Mouse (Mus musculus) ZHBTc4 (cell line): ENCODE data around the gene Vmn1r52.
"Not testable (repeated sequence)": the region's sequence is repeated elsewhere in the genome, so short reads cannot be mapped to it uniquely, and the experiment has no call there.

ENCODE experiments used
- DNase-seq: peaks from one replicate; pipeline ENCODE4 v3.0.0-alpha.2; 2011; ENCODE audit warnings: low read depth, low spot score

Gene Vmn1r52

DNA sequence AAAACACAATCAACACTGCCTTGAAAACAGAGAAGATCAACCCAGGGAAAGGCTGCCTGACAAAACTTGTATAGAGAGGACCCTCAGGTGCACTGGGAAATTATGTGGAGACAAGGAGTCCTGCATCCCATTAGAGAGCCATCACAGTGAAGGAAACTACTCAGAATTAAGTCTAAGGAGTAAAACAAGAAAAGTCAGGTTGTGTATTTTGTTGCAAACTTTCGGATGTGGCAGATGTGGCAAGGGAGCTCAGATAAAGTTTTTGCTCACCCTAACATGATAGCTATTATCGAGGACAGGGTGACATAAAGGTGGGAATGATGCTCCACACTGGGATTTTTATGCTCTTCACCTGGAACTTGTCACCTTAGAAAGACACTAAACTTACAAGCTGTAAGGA lies at the start of gene Vmn1r52:
Gene Vmn1r52, plus strand, starts transcription at position 301 of the 400 bp plus-strand sequence.
- no peak for DNase-seq

DNA sequence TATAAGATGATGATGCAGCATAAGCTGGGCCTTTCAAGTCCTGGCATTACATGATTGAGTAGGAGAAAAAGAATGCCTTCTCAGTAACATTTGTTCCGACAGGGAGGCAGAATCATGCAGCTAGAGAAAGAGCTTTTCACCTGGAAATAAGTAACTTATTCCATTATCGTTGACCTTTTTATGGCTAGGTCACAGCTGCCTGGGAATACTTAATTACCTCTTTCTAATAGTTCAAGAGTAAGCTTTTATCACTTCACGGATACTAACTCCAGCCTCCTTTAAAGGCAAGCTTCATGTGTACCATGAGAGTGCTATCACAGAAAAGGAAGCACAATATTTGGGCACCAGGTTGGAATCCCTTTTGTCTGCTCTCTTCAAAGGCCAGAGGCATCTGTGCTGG lies 14.5 kb upstream of the Vmn1r52 start:
- DNase-seq = no peak

DNA sequence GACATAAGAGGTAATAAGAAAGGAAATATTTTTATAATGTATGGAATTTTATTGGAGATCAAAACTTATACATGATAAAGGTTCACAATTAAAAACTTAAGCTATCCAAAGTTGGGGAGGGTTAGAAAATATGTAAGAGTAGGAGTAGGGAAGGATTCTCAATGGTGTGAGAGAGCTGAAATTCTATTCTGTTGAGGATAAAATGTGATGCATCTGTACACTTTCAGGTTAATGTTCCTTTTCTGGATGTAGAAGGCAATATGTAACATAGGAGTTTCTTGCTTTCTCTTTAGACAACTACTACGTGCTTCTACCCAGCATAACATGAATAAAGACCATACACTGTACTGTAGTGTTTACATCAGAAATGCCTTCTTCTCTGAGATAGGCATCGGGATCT lies 27.9 kb downstream of the Vmn1r52 start, which contains the start of gene V1ra8:
Gene V1ra8, plus strand, starts transcription at position 301 of the 400 bp plus-strand sequence.
- not testable (repeated sequence) for DNase-seq

DNA sequence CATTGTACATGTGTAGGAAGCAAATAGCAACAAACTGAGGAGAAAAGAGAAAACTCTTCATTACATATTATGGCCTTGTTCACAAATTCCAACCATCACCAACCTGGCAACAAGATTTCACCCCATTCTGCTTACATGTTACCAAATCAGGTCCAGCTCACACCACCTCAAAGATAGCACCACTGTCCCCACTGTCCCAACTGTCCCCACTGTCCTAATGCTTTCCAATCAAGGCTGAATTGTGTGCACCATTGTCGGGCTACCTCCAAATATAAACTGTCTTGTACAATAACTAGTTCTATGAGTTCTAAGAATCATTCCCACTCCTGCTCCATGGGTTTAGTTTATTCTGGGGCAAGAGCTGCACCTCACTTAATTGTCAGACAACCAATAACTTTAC lies 49.7 kb downstream of the Vmn1r52 start, which contains the start of gene Vmn1r53:
Gene Vmn1r53, minus strand, starts transcription at position 101 of the 400 bp plus-strand sequence.
- no peak for DNase-seq
